Mouse (Mus musculus) small intestine, adult 2 months (tissue): ENCODE measurements around the gene Nmnat3.

Experiments used
- CTCF ChIP-seq: fragments of 200-500 bp; IDR thresholded peaks from 2 replicates; pipeline ENCODE4 v1.5.1; 2012; ENCODE audit warnings: low read depth, mild to moderate bottlenecking, control low read depth, inconsistent platforms, low read length, moderate library complexity, mixed read lengths; ENCODE audit not compliant: insufficient replicate concordance, insufficient read length; ENCODE audit errors: extremely low read depth
- POLR2A ChIP-seq: fragments of 200-500 bp; IDR thresholded peaks from 2 replicates; pipeline ENCODE4 v1.6.1; 2012; ENCODE audit warnings: low read depth, mild to moderate bottlenecking, control low read depth, inconsistent platforms, low read length, moderate library complexity

DNA sequence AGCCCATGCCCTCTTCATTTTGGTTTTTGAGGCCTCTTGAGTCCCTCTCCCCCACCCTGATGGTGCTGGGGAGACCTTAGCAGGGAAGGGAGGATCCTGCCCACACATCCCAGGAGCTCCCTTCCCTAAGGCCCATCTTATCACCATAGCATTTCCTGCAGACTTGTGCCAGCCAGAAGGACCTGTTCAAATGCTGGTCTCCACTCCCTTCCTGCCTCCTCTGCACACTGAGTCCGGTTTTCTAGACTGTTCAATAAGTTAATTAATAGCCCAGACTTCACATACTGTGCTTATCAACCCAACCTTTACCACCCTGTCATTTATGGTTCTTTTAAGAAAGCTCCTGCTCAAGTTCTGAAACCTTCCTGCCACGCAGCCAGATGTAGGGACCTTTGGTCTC is 179.5 kb downstream of the Nmnat3 start:
- TF ChIP-seq CTCF (no peak), POLR2A (no peak)
